13 mouse cellular contexts compared by ENCODE assay signal in genomic region chr6:85320445-85320866, GRCm38 (mm10). TPM values are rescaled to one million over a fixed set of nuclear protein-coding genes. Genes with fewer than 3 reads are reported as not detected.
DNase-seq lines count a peak whose midpoint lies in the region; ATAC-seq and TF ChIP-seq lines count a peak whose summit lies in the region.
"Had no signal": no experiment of that assay in that cellular context is flagged by ENCODE, and none has a peak within 500 bp of the region (broad histone marks: within the 10 kb centered on the region; RNA-seq: fewer than 3 reads in every experiment).

No protein-coding gene starts in this region.

- no peak for TF ChIP-seq CTCF in gastrocnemius, adult 2 months (IDR thresholded peaks at IDR 0.05)

- H3K36me3 ChIP-seq in hindbrain, embryonic 10.5 days, result peaks cover 8% of the 10 kb centered on the region; the same call in 1 of the 2 replicates
- H3K36me3 ChIP-seq: embryonic facial prominence, embryonic 12.5 days; limb, embryonic 13.5 days had no signal

- ATAC-seq in activated CD4-positive, CD25-positive, alpha-beta regulatory T cell, adult 4 months, result no peak

- no peak overlapping the region for H3K4me3 ChIP-seq in hindbrain, embryonic 10.5 days
- H3K4me3 ChIP-seq in gastrocnemius, adult 2 months, result no peak overlapping the region
- H3K4me3 ChIP-seq: embryonic facial prominence, embryonic 12.5 days; limb, embryonic 13.5 days had no signal

- peaks cover 14% of the 10 kb centered on the region for H3K4me1 ChIP-seq in hindbrain, embryonic 10.5 days (replicated peaks)

- peak; percentile 83 for DNase-seq in Muller cell, postnatal 12 days (ENCODE audit: inconsistent ontology term)
- peak; percentile 33 to 42 for DNase-seq in cerebellum, postnatal 14 days
- DNase-seq in hindbrain, embryonic 10.5 days (ENCODE audit: low spot score), result peak; percentile 39
- DNase-seq in mesoderm, embryonic 11.5 days (ENCODE audit: low read depth, low spot score), result peak; percentile 21
- no peak for DNase-seq in T-cell, adult 2 months (ENCODE audit: low spot score)
- no peak for DNase-seq in spleen, adult 12 weeks (ENCODE audit: low spot score)
- no peak for DNase-seq in gastrocnemius, adult 2 months
- DNase-seq: adrenal gland, postnatal 14 days; thymus, postnatal 36 days had no signal

- no peaks in the 10 kb centered on the region for H3K27me3 ChIP-seq in hindbrain, embryonic 10.5 days (ENCODE audit: insufficient read depth, poor library complexity, severe bottlenecking)
- H3K27me3 ChIP-seq: embryonic facial prominence, embryonic 12.5 days; limb, embryonic 13.5 days had no signal

- intact Hi-C loops in gastrocnemius, adult 2 months (cut with DNase I), result no loop called here

- H3K9me3 ChIP-seq in hindbrain, embryonic 10.5 days, result no peaks in the 10 kb centered on the region
- H3K9me3 ChIP-seq: embryonic facial prominence, embryonic 12.5 days had no signal

- H3K27ac ChIP-seq in hindbrain, embryonic 10.5 days, result peak overlapping the region; percentile 79
- no peak overlapping the region for H3K27ac ChIP-seq in gastrocnemius, adult 2 months
- H3K27ac ChIP-seq: embryonic facial prominence, embryonic 12.5 days; limb, embryonic 13.5 days; macrophage had no signal

- WGBS in hindbrain, embryonic 10.5 days, result 32% methylated on average over 6 of the region's 6 CpGs

RNA-seq across cellular contexts. Expression of gene Sfxn5, which starts 12.8 kb away (rescaled TPM):
- polyA plus RNA-seq in hindbrain, embryonic 10.5 days (2016; fragmentation: Nextera tagmentation; extraction: Ambion mirVana), result 8.0 and 9.4 TPM in 2 replicates
- polyA plus RNA-seq in activated CD4-positive, CD25-positive, alpha-beta regulatory T cell, adult 4 months (2017; shearing (Covaris generic)), result 1 to 10 TPM; 1.5 to 1.8 TPM
- total RNA-seq in gastrocnemius, adult 2 months (2021), result 1 to 10 TPM; 5.9 to 7.3 TPM

RNA-seq across cellular contexts. Expression of gene Rab11fip5, which starts 54.0 kb away (rescaled TPM):
- 3.9 and 5.8 TPM in 2 replicates for polyA plus RNA-seq in hindbrain, embryonic 10.5 days (2016; fragmentation: Nextera tagmentation; extraction: Ambion mirVana)
- under 1 TPM; 0.15 to 0.29 TPM for polyA plus RNA-seq in activated CD4-positive, CD25-positive, alpha-beta regulatory T cell, adult 4 months (2017; shearing (Covaris generic))
- 10 to 100 TPM; 24.2 to 28.2 TPM for total RNA-seq in gastrocnemius, adult 2 months (2021)

Comparison
In these comparisons a context has a peak if more than half of its experiments do, and no peak if none do; other contexts are left out.
1. DNase-seq: peak in Muller cell, postnatal 12 days (single experiment), cerebellum, postnatal 14 days (2 of 2), hindbrain, embryonic 10.5 days (single experiment) and mesoderm, embryonic 11.5 days (single experiment); none in T-cell, adult 2 months (single experiment), spleen, adult 12 weeks (single experiment) and gastrocnemius, adult 2 months (single experiment).